Mouse (Mus musculus) kidney, postnatal 14 days (tissue): ENCODE measurements at regions not wholly inside any gene's neighbourhood (a gene's known extent, or its start where the extent isn't known, plus 50 kb on each side); places are given as distances from the start of the nearest gene placed in this dataset.

Source experiments
- DNase-seq: peaks from one replicate; pipeline ENCODE4 v3.0.0; 2022; ENCODE audit warnings: mixed read lengths

DNA sequence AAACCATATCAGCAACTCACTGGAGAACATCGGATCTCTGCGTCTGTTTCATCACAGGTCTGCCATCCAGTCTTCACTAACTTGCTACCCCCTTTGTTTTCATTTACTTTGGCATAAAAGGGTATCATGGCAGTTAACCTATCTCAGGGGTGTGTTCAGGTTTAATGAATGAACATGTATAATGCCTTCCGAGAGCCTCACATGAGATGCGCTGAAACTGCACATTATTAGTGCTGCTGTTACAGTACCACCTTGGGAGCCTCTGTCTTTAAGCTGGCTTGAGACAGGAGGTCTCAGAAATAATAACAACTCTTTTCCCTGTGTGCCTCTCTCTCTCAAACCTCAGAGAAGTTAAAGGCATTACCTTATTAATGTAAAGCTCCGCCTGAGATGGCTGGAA, 438.2 kb upstream of the Cited2 start:
- DNase-seq: no peak

DNA sequence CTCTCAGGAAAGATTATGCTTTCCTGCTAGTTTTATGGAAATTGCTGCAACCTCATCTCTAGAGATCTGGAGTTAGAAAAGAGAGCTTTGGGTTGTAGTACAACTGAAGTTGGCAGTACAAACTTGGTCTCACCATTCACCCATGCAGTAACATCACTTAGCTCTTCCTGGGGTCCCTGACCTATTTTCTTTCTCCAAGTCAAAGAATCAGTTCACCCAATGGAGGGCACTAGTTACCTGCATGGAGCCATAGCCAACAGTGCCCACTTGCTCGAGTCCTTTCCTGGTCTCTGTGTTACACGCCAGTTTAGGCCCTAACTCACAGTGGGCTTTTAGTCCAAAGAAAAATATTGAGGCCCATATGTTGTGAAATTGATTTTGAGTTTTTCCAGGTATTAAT, 435.9 kb upstream of the Cited2 start:
- no peak for DNase-seq

DNA sequence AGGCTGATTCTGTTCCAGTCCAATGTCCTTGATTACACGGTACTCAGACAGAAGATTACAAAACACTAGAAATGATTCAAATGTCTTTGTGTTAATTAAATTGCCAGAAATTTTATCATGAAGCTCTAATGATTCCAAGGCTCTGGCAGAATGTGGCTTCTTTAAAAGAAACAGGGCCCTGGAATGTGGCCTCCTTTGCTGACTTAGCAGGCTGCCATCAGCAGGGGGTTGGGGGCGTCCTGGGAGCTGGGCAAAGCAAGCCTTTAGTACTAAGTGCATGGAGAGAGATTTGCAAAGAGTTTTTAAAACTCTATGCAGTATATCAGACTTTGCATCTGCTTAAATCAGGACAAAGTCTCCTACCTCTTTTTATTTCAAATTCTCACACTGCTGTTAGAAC, 434.8 kb upstream of the Cited2 start:
- no peak for DNase-seq

DNA sequence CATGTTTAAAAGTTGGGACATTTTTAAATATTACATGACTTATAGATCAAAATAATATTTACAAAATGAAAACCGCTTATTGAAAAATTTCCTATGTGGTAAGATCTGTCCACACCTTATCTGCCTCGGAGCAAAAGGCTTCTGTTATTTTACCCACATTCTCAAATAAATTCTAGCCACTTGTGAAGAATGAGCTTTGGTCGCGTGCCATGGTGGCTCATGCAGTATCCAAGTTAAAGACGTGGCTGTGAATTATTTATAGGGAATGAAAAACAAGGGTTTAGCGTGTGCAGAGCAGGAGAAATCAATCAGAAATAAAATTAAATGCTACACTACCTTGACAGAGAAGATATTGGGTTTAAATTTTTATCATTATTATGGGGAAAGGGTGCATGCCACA, 430.7 kb upstream of the Cited2 start:
- peak; percentile 37 for DNase-seq

DNA sequence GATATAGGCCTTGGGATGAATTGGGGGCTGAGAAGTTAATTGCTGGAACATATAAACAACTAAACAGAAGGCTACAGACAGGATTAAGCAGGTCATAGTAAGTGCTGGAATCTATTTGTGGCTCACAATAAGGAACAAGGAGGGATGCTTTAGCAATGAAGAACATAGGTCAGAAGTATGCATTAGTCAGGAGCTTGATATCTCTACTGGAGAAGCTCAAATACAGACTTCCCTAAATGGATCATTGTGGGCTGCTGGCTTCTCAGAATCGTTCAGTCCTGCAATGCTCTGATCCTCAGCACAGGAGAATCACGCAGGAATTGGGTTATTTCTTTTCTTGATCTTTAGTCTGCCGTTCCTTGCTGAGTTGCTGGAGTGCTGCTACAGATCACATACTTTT, 428.6 kb upstream of the Cited2 start:
- DNase-seq: no peak

DNA sequence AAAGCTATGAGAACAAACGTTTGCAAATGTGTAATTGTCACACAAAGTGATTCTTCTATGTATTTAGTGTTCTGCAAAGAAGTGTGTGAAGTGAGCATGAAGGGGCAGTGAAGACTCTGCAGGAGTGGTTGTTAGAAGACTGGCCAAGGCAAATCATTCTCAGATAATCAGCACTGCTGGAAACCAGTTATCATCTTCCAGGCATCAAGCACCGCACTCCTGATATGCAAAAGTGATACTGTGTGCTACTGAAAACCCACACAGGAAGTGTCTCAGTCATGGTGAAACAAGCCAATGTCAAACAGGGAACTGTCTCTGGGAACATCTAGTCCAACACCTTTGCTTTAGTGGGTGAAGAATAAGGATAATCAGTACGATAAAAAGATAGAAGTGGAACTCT, 427.9 kb upstream of the Cited2 start:
- no peak for DNase-seq

DNA sequence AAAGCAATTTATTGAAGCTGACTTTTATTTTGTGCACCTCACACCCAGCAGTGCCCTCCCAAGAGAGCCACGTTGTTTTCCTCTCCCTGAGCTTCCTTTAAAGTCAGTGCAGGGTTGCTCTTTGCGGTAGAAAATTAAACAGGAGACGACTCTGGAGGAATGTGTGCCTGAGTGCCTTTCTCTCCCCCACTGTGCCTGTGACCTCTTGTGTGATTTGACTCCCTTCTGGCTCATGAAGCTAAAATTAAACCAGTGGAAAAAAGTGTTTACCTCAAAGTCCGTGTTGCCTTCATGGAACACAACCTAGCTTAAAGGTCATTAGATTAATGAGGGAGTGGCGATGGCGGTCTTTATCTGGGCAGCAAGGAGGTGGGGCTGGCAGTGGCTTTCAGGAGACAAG, 423.4 kb upstream of the Cited2 start:
- DNase-seq: peak; percentile 77

DNA sequence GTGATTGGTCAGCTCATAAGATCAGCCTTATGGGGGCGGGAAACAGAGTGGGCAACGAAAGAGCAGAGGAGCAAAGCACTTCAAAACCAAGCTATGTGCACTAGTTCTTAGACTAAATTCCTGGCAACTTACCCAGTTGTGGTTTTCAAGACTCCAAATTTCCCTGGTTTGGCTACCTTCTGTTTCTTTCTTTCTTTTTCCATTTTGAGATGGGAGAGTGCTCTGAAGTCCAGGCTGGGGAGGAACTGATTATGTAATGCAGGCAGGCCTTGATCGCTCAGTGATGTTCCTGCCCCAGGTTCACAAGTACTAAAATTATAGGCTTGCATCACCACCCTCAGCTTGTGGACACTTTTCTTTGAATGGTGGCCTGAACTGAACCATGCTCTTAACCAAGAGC, 396.3 kb upstream of the Cited2 start:
- no peak for DNase-seq

DNA sequence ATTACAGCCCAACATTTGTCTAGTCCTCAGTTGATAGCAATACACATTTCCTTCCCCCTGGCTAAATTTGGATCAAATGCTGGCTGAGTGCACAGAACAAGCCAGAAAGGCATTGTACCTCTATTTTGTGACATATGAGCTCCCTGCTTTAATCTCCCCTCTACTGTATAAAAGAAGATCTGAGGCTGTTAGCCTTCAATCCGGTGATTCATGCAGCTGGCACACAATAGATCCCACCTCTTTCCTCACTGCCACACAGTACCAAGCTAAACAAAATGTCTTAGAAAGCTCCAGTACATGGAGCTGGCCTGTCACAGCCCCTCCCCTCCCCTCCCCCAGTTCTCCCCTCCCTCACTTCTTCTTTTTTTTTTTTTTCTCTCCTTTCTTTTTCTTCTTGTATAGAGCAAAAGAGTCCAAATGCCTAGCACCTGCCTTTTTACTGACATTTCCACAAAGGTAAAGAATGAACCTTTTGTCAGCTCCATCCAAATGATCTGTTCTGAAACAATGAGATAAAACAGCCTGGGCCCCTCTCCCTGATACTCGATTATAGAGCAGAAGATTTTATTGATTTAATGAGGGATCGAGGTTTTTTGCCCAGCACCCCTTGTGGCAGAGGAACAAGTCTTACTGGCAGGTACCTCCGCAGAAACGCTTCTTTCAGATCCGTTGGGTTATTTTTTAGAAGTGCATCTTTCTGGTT, 392.0 kb upstream of the Cited2 start:
- DNase-seq: no peak

DNA sequence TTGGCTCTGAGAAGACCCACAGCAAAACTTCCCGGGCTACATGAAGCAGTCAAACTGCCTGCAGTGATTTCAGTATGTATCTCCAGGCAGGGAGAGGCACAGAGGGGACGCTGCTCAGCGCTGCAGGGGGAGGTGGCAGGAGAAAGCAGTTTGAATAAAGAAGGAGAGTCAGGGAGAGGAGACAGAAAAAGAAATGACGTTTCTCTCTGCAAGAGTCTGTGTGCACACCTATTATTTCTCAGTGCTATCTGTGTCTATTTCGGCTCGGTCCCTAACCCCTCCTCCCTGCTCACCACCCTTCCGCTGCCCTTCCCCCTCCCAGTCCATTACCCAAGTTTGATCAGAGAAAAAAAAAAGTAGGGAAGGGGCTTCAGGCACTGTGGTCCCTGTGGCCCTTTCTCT, 391.4 kb upstream of the Cited2 start:
- no peak for DNase-seq

DNA sequence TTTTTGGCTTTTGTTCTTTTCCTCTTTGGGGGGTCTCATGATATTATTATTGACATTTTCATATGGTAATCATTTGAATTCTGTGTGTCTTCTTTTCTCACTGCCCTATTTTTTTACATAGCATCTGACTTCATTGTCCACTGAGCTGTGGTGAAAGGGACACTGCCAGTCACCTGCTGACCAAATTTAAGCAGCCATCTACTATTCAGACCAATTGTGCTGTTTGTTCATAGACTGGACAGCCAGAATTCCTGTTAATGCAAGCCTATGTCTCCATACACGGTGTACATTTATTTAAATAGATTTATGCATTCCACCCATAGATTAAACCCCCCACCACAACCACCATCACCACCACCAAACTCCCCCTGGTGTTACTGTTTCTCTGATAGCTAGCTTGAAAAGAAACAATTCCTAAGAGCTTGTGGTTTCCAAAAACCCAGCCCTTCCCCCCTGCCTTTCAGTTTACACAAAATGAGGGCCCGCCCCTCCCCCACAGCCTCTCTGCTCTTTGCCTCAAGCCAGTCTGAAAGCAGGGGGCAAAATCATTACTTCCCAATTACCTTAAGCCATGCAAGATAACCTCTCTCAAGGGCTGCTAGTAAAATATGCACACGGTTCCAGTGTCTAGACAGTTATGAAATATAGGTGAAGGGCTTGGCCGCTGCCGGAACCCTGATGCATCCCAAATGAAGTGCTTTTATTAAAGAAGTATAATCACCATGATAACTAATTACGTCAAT, 390.8 kb upstream of the Cited2 start:
- DNase-seq: no peak

DNA sequence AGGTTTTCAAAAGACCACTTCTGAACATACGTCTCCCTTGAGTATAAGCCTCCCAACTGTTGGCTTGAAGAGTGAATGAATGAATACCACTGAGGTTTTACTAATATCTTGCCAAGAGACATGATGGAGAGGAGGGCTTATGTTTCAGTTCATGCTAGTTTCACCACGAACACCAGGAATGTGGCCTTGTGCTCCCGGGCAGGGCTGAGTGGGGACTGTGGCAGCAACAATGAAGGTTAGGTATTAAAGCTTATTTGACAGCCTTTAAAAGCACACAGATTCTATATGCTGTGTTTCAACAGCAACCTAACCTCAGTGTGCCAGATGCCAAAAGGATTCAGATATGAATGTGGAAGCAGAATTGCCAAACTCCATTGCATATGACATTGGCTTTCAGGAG, 390.0 kb upstream of the Cited2 start:
- no peak for DNase-seq

DNA sequence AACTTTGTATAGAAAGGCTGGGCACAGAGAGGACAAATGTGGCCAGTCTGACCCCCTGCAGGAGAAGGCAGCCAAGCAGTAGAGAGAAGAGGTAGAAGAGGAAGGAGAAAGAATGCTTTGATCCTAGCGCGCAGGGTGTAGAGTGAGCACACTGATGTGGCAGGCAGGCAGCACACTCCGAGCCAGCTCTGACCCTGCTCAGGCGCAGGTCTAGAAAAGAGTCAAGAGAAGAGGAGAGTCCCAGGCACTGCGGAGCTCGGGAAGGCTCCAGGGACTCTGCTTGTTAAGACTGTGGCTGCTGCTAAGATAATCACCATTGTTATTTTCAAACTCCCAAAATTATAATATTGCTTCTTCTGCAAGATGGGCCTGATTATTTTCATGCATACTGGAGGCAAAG, 389.3 kb upstream of the Cited2 start:
- no peak for DNase-seq

DNA sequence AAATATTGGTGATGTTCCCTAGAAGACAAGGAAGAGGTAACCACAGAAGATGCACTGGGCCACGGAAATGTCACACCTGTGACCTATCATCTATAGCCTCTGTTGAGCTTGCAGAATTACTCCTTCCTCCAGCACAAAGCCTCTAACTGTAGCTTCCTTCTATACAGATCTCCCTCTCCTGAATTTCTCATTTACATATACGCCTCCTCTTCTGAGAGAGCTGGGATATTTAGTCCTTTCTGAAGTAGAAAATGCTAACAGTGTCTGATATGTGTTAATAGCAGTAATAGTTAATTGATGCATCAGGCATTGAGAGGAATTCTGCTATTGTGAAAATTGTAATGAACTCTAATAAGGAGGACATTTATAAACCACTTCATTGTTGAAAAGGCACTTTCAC, 385.8 kb upstream of the Cited2 start:
- DNase-seq: no peak

DNA sequence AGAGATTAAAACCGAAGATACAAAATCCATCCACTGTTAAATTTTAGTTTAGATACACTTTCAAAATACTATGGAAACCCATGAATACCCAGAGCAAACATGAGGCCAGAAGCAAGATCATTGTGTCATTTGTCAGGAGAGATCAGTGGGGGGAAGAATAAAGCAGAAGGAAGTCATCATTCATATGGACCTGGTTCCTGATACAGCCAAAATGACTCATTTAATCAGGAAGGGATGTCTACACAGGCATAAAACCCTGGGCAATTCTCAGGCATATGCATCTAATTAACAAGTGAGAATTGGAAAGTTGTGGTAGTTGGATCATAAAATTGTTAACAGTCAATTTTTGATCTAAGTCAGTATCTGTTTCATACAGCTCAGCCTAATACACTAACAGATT, 379.2 kb upstream of the Cited2 start:
- no peak for DNase-seq

DNA sequence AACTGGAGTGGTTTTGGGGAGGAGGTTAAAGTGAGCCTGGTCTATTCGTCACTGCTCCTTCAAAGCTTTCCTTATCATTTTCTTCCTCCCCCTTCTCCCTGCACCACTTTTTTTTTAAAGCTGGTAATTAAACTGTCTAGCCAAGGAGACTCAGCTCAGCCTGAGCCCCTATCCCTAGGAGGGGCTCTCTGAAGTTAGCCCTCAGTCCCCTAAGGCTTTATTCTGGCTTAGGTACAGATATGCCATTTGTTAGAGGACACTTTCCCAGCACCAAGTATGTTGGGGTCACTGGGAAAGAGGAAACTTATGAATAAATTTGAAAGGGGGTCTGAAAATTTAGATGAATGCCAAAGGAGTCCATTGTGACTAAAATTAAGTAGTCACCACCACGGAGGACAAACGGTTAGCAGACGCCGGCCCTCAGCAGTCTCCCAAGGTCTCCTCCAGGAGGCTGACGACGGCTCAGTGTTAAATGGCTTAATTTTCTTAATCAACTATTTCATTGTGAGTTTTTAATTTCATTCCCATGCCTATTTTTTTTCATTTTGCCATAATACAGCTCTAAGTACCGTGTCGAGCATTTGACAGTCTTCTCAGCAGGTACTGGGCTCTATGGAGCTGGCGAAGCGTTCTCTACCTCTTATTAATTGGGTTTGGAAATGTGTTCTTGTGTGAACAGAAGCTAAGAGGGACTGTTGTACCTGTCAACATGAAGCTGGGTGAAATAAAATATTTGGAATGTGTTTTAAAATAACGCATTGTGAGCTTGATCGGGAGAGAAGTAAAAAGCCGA, 370.6 kb upstream of the Cited2 start:
- DNase-seq: no peak

DNA sequence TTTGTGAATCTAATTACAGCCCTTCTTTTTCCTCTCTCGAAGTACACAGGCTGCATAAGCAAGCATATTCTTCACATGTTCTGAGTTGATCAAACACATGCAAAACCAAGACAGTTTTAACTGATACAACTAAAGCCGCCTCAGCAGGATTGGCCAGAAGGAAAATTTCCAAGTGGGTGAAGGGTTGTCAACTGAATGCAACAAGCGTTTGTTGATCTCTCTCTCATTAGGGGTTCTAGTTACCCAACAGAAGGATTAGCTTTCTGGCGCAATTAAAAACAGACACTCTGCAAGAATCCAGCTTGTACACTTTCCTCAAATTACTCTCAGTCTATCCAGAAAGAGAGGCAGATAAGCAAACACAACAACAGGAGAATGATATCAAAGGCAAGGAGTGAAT, 367.5 kb upstream of the Cited2 start:
- DNase-seq: no peak

DNA sequence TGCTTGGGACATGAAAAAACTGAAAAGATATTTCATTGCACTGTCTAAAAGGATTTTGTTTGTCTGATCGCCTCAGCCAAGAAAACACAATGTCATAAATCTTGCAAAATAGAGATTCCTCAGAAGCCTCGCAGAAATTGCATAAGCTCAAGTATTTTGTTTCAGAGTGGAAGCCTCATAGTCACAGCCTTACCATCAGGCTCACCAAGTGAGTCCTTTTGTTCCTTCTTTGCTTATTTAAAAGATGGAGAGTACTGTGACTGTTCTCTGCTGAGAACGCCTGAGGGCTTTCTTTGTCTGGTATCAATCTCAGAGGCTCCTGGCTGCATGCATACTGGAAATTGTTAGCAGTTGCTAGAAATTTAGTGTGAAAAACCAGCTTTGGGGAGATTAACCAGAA, 367.0 kb upstream of the Cited2 start:
- peak; percentile 5 for DNase-seq

DNA sequence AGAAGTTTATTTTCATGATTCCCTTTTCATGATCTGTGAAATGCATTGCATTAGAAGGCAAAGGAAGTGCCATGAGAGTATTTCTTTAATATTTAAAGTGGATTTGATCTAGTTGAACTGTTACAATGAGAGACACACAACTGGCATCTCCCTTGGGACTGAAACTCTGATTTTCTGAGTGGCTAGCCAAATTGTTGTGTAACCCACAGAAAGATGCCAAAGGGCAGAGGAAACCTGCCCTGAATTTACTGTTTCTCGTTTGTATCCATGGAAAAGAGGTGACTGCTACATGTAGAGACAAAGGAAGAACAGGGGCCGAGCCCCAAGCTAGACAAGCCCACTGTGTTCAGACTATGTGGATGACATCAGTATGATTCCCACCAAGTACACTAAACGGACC, 360.4 kb upstream of the Cited2 start:
- no peak for DNase-seq

DNA sequence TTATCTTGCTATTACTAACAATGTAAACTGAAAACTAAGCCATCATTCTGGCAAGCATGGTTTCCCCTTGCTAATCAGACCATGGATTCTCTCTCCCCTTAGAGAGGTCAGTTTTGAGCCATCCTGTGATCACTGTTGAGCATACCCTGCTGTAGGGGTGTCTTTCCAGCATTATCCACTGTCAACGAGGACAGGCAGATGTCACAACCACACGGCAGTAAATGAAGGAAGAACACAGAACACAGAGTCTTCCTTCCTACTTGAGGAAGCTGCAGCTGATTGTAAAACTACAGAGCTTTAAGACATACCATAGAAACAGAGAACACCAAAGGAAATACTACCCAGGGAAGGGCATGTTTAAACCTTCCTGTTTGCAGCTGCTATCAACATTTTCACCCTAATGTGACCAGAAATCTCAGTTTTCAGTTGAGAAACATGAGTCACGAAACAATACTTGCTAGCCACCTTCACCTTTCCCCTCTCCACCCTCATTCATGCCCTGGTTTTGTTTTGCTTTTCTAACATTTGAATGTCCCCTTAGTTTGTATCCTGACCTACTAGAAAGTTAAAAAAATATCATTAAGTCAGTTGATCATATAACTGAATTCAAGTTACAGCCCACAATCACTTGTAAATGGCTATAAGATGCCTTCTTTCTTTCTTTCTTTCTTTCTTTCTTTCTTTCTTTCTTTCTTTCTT, 356.8 kb upstream of the Cited2 start:
- DNase-seq: no peak

DNA sequence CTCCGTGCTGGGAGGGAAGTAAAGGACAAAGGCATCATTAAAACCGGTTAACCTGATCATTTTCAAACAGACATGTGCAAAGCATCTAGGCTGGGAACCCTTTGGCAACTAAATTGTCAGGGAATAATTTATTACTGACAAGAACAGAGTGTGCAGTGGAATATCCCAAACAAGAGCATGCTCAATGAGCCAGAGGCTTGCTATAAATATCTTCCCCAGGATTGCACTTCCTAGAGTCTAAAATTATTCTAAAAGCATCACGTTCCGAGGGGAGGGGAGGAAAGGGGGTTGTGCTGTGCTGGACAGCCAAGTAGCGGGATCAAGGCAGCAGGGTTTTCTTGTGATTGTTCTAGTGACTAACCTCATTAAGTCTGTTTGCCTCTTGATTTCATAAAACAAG, 356.0 kb upstream of the Cited2 start:
- DNase-seq: peak; percentile 68

DNA sequence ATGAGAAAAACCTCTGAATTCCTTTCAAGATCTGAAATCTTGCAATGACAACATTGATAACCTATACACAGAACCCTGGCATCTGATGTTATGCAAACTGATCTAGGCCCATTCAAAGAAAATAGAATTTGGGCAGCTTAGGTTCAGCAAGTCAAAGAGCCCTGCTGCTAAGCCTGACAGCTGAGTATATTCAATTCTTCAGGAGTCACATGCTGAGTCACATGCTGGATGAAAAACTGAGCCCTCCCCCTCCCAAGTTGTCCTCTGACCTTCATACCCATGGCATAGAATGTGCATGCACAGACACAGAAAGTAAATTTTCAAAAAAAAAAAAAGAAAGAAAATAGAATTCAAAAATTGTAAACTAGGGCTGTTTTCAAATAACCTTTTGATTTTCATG, 355.6 kb upstream of the Cited2 start:
- peak; percentile 11 for DNase-seq

DNA sequence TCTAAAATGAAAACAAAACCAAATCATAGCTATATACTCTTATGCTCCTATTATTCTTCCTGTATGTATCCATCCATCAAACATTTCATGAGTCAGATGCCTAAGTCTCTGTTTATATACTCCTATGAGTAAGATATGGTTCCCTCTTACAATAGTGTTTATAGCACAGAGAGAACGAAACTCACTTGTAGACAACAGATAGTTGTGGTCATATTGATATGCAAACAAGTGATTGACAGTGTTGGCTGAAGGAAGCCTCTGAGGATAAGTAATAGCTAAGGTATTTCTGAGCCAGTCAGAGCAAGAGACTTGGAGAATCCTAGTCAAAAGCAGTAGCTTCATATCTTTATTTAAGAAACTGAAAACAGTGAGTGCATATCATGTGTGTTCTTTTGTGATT, 354.4 kb upstream of the Cited2 start:
- no peak for DNase-seq
